Mouse (Mus musculus) R1 (cell line): ENCODE results near the gene Kctd21.

Experiments used
- DNase-seq: peaks from one replicate; pipeline ENCODE4 v3.0.0-alpha.2; 2018; ENCODE audit warnings: low read depth, low spot score

The Kctd21 gene

DNA sequence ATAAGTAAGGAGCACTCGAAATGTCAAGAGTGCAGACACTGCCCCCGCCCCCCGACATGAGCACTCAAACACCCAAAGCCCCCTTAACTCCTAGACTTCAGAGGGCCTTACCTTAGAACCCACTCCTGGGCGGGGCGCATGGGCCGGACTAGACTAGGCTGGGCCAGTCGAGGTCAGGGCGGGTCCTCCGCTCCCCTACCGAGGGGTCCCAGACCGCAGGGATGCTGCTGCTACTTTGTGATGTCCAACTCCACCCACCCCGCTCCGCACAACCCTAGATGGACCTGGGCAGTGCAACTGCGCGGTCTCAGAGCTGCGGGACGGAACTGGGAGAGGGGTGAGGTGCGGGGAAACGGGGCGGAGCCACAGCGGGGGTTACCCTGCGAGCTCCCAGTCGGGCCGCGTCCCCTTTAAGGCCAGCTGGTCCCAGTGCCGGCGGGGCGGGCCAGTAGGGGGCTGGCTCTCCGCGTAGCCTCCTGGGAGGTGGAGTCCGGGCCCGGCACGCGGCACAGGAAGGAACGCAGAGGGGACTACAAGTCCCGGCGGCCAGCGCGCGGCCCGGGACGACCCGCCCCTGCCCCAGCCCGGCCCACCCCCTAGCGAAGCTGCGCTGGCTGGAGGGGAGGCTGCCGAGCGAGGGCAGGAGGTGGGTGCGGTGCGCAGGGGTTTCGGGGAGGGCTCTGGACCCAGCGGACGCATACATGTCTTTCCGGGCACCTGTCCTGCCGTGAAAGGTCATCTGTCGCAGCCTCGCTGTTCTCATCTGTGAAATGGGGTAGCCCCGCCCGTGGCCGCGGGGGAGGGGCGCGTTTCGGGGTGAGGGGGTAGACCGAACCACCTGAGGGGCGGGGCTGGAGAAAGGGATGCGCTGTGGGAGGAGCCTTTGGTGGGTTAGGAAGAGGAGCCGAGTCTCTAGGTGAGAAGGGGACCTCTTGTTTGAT, at the start of gene Kctd21, which contains the start of gene Usp35:
TSS of gene Kctd21 (plus strand) at position 602 of the 941 bp plus-strand sequence.
TSS of gene Usp35 (minus strand) at position 295 of the 941 bp plus-strand sequence.
- peak; percentile 97 for DNase-seq

DNA sequence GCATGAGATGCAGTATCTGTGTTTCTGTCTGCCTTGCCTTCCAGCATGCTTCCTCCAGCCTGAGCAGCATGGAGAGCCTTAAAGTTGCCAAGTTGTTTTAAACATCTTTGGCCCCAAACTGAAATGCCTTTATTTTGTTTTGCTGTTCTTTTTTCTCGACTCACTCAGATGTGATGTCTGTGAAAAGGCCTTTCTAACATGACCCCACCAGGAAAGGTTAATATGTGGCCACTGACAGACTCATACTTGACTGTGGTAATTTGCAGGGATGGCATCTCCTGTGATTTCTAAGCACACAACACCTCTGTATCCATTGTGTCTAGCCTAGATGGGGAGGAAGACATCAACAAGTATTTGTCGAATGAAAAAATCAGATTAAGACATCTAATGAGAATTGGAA, 35.1 kb upstream of the Kctd21 start:
- no peak for DNase-seq

DNA sequence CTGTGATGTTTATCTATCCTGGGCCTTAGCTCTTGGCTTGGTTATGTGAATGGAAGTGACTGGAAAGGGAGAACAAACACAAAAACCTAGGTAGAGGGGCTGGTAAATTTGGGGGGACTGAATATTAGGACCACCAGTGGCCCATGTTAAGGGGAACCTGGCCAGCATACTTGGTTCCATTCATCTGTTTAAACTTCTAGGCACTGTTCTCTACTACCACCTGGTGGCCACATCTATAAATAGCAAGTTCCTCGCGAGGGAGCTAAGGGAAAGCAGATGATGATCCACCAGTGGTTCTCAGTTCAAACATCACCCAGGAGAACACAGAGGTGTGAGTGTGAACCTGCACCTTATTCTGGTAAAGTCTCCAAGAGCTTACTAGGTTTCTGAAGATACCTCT, 34.7 kb upstream of the Kctd21 start:
- DNase-seq = peak; percentile 58

DNA sequence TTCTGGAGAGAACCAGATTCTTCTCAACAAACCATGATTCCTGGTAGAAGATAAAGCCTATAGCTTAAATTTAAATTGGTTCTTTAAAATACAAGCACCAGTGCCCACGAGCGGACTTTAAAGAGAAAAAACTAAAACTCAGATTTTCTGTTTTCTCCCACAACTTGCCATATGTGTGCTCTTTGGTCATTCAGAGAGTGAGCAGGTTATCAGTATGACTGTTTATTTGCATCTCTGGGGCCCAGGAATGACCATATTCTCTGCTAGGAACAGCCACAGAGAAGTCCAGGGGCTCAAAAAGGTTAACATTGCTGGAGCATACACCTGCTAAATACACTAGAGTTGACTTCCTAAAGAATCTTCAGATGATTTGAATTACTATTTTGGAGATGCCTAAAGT, 33.8 kb upstream of the Kctd21 start:
- no peak for DNase-seq

DNA sequence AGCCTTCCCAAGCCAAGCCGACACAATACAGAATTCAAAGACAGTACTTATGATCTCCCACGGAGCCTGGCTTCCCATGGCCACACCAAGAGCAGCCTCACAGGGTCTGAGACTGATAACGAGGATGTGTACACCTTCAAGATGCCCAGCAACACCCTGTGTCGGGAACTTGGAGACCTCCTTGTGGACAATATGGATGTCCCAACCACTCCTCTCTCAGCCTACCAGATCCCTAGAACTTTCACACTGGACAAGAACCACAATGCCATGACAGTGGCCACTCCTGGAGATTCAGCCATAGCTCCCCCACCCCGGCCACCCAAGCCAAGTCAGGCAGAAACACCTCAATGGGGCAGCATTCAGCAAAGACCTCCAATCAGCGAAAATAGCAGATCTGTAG, 33.2 kb upstream of the Kctd21 start:
- DNase-seq = no peak

DNA sequence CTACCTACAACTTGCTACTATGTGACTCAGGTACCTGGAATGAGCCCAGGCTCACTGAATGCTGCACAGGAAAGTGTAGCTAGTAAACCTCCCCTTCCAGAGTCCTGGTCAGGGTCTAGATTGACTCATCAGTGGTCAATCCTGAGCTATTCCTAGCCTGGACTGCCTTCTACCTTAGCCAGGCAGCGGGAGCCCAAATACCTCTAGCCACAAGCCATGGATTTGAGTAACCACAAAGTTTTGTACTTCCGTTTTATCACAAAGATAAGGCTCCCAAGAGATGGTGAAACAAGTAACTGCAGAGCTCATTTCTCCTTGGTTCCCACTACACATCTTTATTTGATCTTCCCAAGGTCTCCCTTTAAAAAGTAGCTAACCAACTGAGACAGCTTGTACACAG, 31.2 kb upstream of the Kctd21 start:
- DNase-seq = no peak

DNA sequence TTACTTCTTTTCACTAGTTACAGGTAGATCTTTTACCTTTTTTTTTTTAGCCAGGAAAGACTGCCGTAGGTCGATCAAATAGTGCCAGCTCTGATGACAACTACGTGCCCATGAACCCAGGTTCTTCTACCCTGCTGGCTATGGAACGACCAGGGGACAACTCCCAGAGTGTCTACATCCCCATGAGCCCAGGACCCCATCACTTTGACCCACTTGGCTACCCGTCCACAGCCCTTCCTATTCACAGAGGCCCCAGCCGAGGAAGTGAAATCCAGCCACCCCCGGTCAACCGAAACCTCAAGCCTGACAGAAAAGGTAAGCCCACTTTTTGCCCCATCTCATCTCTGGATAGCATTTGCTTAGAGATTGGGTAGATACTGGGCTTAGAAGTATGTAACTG, 30.8 kb upstream of the Kctd21 start:
- DNase-seq = no peak

DNA sequence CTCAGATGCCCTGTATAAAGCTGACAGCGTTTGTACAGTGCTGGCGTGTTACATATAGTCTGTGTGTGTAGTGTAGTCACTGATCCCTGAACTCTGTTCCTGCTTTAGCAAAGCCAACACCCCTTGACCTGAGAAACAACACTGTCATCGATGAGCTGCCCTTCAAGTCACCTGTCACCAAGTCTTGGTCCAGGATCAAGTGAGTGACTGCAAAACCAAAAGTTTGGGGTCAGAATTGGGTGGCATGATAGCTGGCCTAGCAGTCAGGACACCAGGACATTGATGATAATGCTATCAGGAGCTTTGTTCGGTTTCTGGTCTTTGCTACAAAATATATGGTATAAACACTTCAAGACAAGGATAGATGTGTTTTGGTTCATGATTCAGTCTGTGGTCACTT, 29.9 kb upstream of the Kctd21 start:
- DNase-seq = no peak

DNA sequence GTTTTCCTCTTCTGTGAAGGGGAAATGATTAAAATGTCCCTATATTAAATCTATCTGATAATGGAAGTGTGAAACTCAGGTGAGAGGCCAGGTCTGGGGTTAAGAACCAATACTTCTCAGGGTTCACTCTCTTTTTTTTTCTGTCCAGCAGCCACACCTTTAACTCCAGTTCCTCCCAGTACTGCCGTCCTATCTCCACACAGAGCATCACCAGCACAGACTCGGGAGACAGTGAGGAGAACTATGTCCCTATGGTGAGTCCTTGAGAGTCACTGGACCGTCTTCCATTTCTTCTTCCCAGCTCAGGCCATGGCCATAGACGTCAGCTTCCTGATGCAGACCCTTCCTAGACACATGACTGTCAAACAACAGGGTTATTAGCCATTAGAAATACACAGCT, 29.3 kb upstream of the Kctd21 start:
- no peak for DNase-seq

DNA sequence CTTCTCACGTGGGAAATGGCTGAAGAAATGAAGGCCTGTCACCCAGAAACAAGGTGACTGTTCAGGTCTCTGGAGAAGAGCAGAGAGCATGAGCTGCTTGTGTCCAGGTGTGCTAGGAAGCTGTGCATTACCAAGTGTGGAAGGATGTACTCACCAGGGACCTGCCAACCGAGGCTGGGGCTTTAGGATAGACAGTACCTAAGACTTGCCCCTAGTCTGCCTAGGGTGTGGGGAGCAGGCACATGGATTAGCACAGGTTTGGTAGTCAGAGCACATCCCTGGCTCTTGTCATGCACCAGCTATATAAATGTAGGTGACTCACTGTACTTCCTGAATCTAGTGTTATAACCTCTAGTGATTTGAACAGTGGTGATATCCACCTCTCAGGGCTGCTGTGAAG, 28.5 kb upstream of the Kctd21 start:
- no peak for DNase-seq

DNA sequence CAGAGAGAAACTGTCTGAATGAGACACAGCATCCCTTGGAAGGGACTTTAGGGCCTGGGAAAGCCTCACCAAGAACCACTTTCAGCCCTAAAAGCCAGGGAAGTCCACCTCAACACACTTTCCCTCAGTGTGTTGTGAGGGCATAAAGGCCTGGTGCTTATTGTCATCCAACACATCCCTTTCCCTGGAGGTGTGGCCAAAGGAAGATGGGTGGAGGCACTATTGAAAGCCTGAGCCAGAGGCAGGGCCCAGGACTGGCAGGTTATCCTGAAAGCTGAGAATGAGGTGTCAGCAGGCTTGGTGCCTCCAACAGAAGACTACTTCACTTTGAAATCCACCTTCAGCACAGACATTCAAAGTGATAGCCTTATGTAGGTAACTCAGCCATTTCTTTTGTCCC, 27.7 kb upstream of the Kctd21 start:
- no peak for DNase-seq

DNA sequence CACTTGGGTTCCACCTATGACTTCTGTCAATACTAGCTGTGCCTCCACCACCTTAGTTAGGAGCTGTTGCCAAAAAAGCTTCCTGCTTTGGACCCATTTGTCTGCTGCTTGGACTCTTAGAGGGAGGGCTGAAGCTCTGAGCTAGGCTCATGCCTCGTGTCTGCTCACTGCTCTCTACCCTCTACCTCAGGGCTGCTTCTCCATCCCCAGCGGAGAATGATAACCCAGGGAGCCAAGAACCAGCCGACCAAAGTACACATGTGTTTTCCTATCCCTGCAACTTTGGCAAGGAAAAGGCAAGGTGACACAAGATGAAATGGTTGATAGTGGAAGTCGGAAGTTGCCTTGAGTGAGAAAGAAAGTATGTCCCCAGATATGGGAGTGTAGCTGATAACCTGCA, 26.9 kb upstream of the Kctd21 start:
- no peak for DNase-seq

DNA sequence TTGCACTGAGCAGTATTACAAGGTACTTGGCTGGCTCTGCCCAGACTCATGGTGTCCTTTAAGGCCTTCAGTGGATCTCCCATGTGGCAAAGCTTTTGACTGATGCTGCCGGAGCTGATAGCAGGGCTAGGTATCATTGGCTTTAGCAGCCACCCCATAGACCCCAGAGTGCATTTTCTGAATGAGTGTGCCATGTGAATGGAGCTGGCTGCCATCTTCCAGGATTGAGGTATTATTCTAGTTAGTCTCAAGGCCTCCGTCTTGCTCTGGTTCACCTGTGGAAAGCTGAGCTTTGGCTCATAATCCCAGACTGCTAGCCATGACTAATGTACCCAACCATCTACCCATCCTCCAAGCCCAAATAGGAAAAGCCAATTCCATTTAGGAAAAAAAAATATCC, 25.3 kb upstream of the Kctd21 start:
- DNase-seq = no peak

DNA sequence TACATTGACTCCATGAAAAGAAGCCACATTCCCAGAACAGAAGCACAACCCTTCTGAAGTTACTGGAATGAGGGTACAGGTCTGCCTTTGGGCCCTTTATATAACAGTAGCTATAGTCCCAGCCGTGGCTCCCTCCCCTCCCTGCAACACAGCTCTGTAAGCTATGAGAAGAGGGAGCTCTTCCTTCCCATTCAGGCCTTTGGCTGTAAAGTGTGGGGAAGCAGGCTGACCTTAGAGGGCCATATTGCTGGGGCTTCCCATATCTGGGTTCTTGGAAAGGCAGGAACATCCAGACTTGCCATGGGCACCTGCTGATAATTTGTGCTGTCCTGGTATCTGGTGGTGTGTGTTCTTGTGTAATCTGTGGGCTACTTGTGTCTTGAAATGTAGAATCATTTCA, 24.6 kb upstream of the Kctd21 start:
- DNase-seq = no peak

DNA sequence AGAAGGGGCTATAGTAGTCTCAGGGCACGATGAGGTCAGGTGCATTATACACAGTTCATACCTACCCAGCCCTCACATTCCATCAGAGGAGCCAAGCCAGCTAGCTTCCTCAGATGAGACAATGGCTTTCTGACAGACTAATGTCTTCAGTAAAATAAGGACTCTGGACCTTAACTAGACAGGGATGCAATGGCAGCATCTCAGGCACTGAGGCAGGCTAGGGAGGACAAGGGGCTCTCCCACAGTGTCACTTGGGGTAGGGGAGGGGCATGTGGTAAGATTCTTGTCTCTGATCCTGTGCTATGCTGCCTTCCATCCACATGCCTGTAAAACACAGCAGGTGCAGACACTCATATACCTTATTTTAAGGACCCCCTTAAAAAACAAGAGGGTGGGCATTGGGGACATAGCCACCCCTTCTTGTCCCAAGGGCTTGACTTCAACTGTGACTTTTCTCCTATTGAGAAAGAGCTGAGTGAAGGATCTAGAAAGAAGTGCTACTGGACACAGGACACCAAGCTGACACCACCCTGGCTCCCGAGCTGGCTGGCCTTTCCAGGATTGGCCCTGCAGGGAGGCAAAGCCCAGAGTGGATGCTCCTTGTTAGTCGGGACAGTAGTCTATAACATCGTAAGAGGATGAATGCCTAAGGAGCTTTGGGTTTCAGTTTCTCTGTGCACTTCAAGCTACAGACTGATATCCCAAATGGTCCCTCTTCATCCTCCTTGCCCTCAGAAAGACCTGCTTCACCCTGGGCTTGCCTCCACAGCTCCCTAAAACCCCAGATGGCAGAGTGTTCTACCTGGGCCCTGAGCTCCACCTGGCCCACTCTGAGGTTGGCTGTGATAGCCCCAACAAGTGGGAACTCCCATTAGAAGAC, 22.4 kb upstream of the Kctd21 start:
- DNase-seq = no peak

DNA sequence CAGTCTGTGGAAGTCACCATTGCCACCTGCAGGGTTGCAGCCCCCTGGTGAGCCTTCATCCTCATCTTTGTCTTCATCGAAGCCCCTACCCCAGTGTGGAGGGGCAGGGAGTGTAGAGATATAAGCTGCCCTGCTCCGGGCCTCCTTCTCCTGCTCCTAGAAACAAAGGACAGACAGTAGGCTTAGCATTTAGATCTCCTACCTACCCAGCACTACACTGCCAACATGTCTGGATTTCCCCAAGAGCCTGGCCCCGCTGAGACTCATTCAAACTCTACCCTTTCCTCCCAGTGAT, 21.8 kb upstream of the Kctd21 start:
- DNase-seq = no peak

DNA sequence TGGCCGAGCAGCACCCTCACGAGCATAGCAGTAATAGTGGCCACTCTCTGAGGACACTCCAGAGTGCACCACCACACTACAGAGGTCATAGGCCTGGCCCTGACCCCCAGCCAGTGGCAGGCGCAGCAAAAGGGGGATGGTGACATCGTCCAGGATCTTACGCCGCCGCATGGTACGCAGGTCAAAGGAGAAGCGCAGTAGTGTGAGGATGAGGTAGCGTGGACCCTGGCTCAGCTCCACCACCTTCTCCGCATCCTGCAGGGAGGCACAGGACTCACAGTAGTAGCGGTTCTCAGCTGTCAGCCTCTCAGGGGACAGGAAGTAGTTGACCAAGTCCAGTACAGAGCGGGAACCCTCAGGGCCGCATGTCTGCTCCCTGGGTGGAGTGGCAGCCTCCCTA, 20.5 kb upstream of the Kctd21 start:
- no peak for DNase-seq

DNA sequence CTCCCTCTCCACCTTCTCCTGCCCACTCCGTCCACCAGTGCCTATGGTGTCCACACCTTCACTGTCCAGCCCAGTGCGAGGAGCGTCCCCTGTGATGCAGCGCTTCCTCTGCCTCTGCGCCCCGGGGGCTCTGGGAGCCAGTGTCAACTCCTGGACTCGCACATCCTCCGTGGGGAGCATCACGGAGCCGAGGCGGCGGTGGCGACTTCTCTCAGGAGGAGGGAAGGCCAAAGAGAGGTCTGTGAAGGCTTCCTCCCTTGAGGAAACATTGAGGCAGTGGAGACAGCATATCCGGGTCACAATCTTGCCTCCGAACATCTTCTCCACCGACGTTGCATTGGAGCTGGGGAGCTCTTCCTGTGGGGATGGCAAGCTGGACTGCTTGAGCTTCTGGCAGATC, 19.9 kb upstream of the Kctd21 start:
- no peak for DNase-seq

DNA sequence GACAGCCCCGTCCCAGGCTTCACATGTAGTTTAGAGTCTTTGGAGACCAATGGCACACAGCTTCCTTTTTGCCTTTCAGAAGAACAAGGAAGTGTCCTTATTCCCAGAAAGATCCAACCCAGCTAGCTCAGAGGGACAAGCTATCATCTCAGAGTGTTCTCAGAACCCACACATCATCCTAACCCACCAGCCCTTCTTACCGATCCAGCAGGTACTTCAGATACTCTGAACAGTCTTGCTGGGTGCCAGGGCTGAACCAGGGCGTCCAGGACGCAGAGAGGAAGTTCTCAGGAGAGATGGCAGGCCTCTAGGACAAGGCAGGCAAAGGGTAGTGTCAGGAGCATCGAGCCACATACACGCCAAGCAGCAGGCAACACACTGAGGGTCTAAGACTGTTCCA, 19.3 kb upstream of the Kctd21 start:
- no peak for DNase-seq

DNA sequence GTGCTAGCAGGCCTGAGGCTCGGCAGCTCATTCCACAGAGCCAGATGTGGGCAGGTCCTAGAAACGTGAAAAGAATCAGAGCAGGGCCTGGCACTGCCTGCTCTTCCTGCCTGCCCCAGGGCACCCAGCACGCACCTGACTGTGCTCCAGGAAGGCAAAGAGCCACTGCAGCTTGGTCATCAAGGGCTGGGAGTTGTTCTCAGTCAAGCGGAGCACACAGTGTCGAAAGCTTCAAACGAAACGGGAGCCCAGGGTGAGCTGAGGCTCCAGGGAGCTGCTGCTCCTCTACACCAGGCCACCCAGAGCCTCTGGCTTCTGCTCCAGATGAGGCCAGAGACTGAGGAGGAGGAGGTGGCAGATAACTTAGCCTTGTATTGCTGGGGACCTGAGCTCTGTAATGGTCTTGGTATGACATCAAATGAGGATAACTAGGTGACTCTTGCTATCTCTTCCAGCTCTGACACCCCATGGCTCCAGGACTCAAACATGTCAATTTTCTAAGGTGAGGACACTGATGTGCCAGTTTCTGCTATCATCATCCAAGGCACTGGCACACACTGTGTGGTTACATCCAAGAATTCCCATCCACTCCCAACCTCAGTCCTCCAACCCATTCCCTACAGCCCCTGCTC, 18.6 kb upstream of the Kctd21 start:
- DNase-seq = no peak

DNA sequence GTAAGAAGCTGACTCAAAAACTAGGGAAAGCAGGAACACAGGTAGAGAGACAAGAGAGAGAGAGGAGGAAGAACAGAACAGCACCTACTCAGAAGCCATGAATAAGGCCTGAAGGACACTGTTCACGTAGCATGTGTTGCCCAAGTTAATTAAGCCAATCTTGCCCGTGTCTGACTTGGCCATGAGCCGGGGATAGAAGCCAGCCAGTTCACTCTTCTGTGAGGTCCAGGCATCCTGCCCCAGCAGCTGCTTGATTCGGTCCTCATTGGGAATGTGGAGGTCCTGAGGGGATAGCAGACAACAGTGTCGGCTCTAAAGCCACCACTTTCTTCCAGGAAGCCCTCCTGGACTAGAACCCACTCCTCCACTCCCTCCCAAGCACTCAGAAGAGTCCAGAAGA, 17.5 kb upstream of the Kctd21 start:
- DNase-seq = no peak

DNA sequence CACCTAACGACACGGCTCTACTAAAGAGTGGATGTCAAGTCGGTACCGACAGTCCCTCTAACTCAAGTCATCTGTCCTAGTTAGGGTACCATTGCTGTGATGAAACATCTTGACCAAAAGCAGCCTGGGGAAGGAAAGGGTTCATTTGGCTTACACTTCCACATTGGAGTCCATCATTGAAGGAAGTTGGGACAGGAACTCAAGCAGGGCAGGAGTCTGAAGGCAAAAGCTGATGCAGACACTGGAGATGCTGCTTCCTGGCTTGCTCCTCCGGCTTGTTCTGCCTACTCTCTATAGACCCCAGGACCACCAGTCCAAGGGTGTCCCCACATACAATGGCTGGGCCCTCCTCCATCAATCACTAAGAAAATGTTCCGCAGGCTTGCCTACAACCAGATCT, 16.5 kb upstream of the Kctd21 start:
- no peak for DNase-seq
